Mouse (Mus musculus) urinary bladder, postnatal 4 days (tissue): ENCODE results near the gene Tbc1d8.

ENCODE experiments used
- DNase-seq, 2 experiments: peaks; one replicate each; pipeline ENCODE4 v3.0.0; 2021 to 2022; ENCODE audit warnings: low spot score in 2 of 2

Gene Tbc1d8

GRCm38 (mm10) chr1:39365562-39365961, 113.0 kb downstream of the Tbc1d8 start:
- DNase-seq, result no peak

GRCm38 (mm10) chr1:39362515-39362893, 116.1 kb downstream of the Tbc1d8 start:
- no peak for DNase-seq

- DNase-seq, result no peak
Measured at GRCm38 (mm10) chr1:39361754-39362514, 116.6 kb downstream of the Tbc1d8 start.

GRCm38 (mm10) chr1:39349427-39349826, 129.1 kb downstream of the Tbc1d8 start:
- no peak for DNase-seq

- DNase-seq, result no peak
Measured at GRCm38 (mm10) chr1:39349001-39349400, 129.6 kb downstream of the Tbc1d8 start.

GRCm38 (mm10) chr1:39344981-39345600, 133.5 kb downstream of the Tbc1d8 start:
- no peak for DNase-seq

- DNase-seq, result no peak
Measured at GRCm38 (mm10) chr1:39343242-39343641, 135.3 kb downstream of the Tbc1d8 start.

- no peak for DNase-seq
Measured at GRCm38 (mm10) chr1:39341807-39342206, 136.7 kb downstream of the Tbc1d8 start.

GRCm38 (mm10) chr1:39340647-39341046, 137.9 kb downstream of the Tbc1d8 start:
- DNase-seq, result no peak

GRCm38 (mm10) chr1:39340156-39340555, 138.4 kb downstream of the Tbc1d8 start:
- DNase-seq, result no peak

- DNase-seq, result no peak
Measured at GRCm38 (mm10) chr1:39339455-39339854, 139.1 kb downstream of the Tbc1d8 start.

- DNase-seq, result no peak
Measured at GRCm38 (mm10) chr1:39338831-39339230, 139.7 kb downstream of the Tbc1d8 start.

- DNase-seq, result no peak
Measured at GRCm38 (mm10) chr1:39336788-39337187, 141.8 kb downstream of the Tbc1d8 start.

- DNase-seq, result no peak
Measured at GRCm38 (mm10) chr1:39335561-39336196, 142.9 kb downstream of the Tbc1d8 start.

GRCm38 (mm10) chr1:39332456-39332855, 146.1 kb downstream of the Tbc1d8 start:
- DNase-seq, result no peak

- DNase-seq, result no peak
Measured at GRCm38 (mm10) chr1:39330857-39331594, 147.5 kb downstream of the Tbc1d8 start.

- DNase-seq, result no peak
Measured at GRCm38 (mm10) chr1:39327546-39327945, 151.0 kb downstream of the Tbc1d8 start.

GRCm38 (mm10) chr1:39325228-39325627, 153.3 kb downstream of the Tbc1d8 start:
- no peak for DNase-seq

GRCm38 (mm10) chr1:39321954-39322353, 156.6 kb downstream of the Tbc1d8 start:
- DNase-seq, result no peak
